22 mouse cellular contexts compared by ENCODE assay signal in the genomic region with DNA sequence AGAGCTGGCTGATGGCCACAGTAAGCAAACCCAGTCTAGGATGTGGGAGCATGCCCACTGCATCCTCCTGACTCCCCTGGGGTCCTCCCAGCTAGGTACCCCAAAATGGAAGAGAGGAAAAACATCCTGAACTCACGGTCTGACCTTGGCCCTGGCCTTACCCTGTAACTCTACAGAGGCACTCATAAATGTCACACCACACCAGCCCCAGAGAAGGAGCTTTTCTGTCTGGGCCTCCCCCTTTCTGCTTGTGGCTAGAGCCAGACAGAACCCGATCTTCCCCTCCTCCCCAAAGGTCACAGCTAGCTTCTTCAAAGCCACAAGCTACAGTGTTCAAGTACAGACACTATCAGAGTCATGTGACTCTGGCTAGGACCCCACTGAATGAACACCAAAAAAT. TPM values are rescaled to one million over a fixed set of nuclear protein-coding genes. Genes with fewer than 3 reads are reported as not detected.
DNase-seq lines count a peak whose midpoint lies in the region; ATAC-seq and TF ChIP-seq lines count a peak whose summit lies in the region.
"Had no signal": no experiment of that assay in that cellular context is flagged by ENCODE, and none has a peak within 500 bp of the region (broad histone marks: within the 10 kb centered on the region; RNA-seq: fewer than 3 reads in every experiment).

No protein-coding gene starts in this region.

- in situ Hi-C loops in CH12.LX (cut with MboI; ENCODE audit: low pct_ligation_motif_present, low pct_unique_long_range_greater_than_20kb, low sequenced_read_pairs) = no loop called here

- intact Hi-C loops in left cerebral cortex, postnatal 36 days (cut with DNase I) = no loop called here

- no peak for TF ChIP-seq CTCF in lung, embryonic 14.5 days (IDR thresholded peaks at IDR 0.05; ENCODE audit: low read depth)
- TF ChIP-seq CTCF in lung, postnatal 0 days (IDR thresholded peaks at IDR 0.05) = no peak
- no peak for TF ChIP-seq CTCF in CH12.LX (conservative IDR thresholded peaks at IDR 0.05 in 1 of 2, IDR thresholded peaks at IDR 0.05 in 1 of 2; ENCODE audit: low read depth in 2 of 2, low read length in 2 of 2)
- TF ChIP-seq CTCF in midbrain, postnatal 0 days (IDR thresholded peaks at IDR 0.05) = no peak

- 0 out of 2 replicates have a peak, but pooled peaks have one; percentile 5 for ATAC-seq in lung, embryonic 14.5 days (ENCODE audit: insufficient read depth)
- ATAC-seq in lung, postnatal 0 days = no peak
- peak; percentile 79 for ATAC-seq in inflammation-experienced regulatory T-cells, adult 6 months
- 0 out of 2 replicates have a peak, but pooled peaks have one; percentile 2 for ATAC-seq in megakaryocyte progenitor cell, adult 5-6 weeks (replicated peaks; ENCODE audit: poor library complexity)
- ATAC-seq in midbrain, postnatal 0 days (ENCODE audit: low FRiP score) = no peak
- ATAC-seq: forebrain, embryonic 16.5 days; intestine, postnatal 0 days; midbrain, embryonic 15.5 days had no signal

- TF ChIP-seq EP300 in lung, postnatal 0 days (IDR thresholded peaks at IDR 0.05) = no peak
- TF ChIP-seq EP300 in CH12.LX (IDR thresholded peaks at IDR 0.05; ENCODE audit: low read length) = no peak

- no peak for DNase-seq in lung, embryonic 14.5 days
- no peak for DNase-seq in lung, postnatal 0 days (ENCODE audit: low spot score)
- DNase-seq in CH12.LX (ENCODE audit: extremely low read depth) = peak; percentile 75
- no peak for DNase-seq in left cerebral cortex, postnatal 36 days (ENCODE audit: low spot score in 2 of 2)
- no peak for DNase-seq in midbrain, postnatal 0 days (ENCODE audit: low spot score)
- DNase-seq in adrenal gland, postnatal 4 days (ENCODE audit: low spot score in 2 of 2) = no peak
- DNase-seq: cerebellum, adult 9-10 months; gastrocnemius, postnatal 25 days; kidney, postnatal 25 days; layer of hippocampus, postnatal 36 days; lung, postnatal 36 days; retina, postnatal 1 day; spleen, adult 18-20 months had no signal

- H3K36me3 ChIP-seq in lung, embryonic 14.5 days (ENCODE audit: insufficient read depth) = no peaks in the 10 kb centered on the region
- no peaks in the 10 kb centered on the region for H3K36me3 ChIP-seq in lung, postnatal 0 days (ENCODE audit: insufficient read depth, low read length)
- peaks cover 48 to 90% of the 10 kb centered on the region in 2 experiments for H3K36me3 ChIP-seq in CH12.LX (replicated peaks in 1 of 2; ENCODE audit: control insufficient read depth in 1 of 2, insufficient read depth in 1 of 2, low read length in 1 of 2)
- H3K36me3 ChIP-seq in midbrain, postnatal 0 days (ENCODE audit: insufficient read depth, low read length) = no peaks in the 10 kb centered on the region; the same call in 1 of the 2 replicates
- H3K36me3 ChIP-seq: hindbrain, embryonic 12.5 days; limb, embryonic 13.5 days; midbrain, embryonic 15.5 days; neural tube, embryonic 15.5 days had no signal

- no peak overlapping the region for H3K27ac ChIP-seq in lung, embryonic 14.5 days (ENCODE audit: low read depth)
- H3K27ac ChIP-seq in lung, postnatal 0 days (ENCODE audit: low read length) = no peak overlapping the region
- 0 out of 2 replicates have a peak overlapping the region, but pooled peaks have one; percentile 3 for H3K27ac ChIP-seq in CH12.LX (ENCODE audit: insufficient read depth, low read depth)
- H3K27ac ChIP-seq in midbrain, postnatal 0 days (ENCODE audit: low read depth, low read length) = no peak overlapping the region
- H3K27ac ChIP-seq: hindbrain, embryonic 12.5 days; limb, embryonic 13.5 days; midbrain, embryonic 15.5 days; neural tube, embryonic 15.5 days had no signal

- no peak overlapping the region for H3K4me2 ChIP-seq in lung, embryonic 14.5 days
- no peak overlapping the region for H3K4me2 ChIP-seq in lung, postnatal 0 days (replicated peaks; ENCODE audit: low read depth, low read length)
- H3K4me2 ChIP-seq in CH12.LX (ENCODE audit: insufficient read depth, low read depth, poor library complexity, severe bottlenecking) = no peak overlapping the region
- no peak overlapping the region for H3K4me2 ChIP-seq in midbrain, postnatal 0 days (ENCODE audit: low read depth, low read length, poor library complexity, severe bottlenecking)
- H3K4me2 ChIP-seq: hindbrain, embryonic 12.5 days; limb, embryonic 13.5 days; midbrain, embryonic 15.5 days; neural tube, embryonic 15.5 days had no signal

- TF ChIP-seq RAD21 in CH12.LX (IDR thresholded peaks at IDR 0.05; ENCODE audit: low read depth, low read length) = no peak

- H3K4me3 ChIP-seq in lung, embryonic 14.5 days (ENCODE audit: low read depth, low read length) = no peak overlapping the region
- H3K4me3 ChIP-seq in lung, postnatal 0 days (ENCODE audit: low read depth, low read length) = no peak overlapping the region
- H3K4me3 ChIP-seq in CH12.LX (replicated peaks in 1 of 3; ENCODE audit: low read depth in 2 of 3, low read length in 2 of 3, poor library complexity in 1 of 3) = no peak overlapping the region
- no peak overlapping the region for H3K4me3 ChIP-seq in midbrain, postnatal 0 days (ENCODE audit: low read depth, low read length)
- H3K4me3 ChIP-seq: erythroblast, embryonic 14.5 days; hindbrain, embryonic 12.5 days; limb, embryonic 13.5 days; midbrain, embryonic 15.5 days; neural tube, embryonic 15.5 days had no signal

- H3K9ac ChIP-seq in lung, embryonic 14.5 days = no peak overlapping the region
- no peak overlapping the region for H3K9ac ChIP-seq in lung, postnatal 0 days (replicated peaks; ENCODE audit: low read depth)
- H3K9ac ChIP-seq in CH12.LX (ENCODE audit: insufficient read depth, low read depth) = no peak overlapping the region
- H3K9ac ChIP-seq in midbrain, postnatal 0 days (replicated peaks; ENCODE audit: low read length, poor library complexity, severe bottlenecking) = no peak overlapping the region
- H3K9ac ChIP-seq: hindbrain, embryonic 12.5 days; limb, embryonic 13.5 days; midbrain, embryonic 15.5 days; neural tube, embryonic 15.5 days had no signal

- dilution Hi-C loops in CH12.LX (cut with MboI; ENCODE audit: extremely low pct_ligation_motif_present, extremely low pct_unique_long_range_greater_than_20kb, low sequenced_read_pairs) = no loop called here

- H3K27me3 ChIP-seq in lung, embryonic 14.5 days (ENCODE audit: insufficient read depth, low read length) = no peaks in the 10 kb centered on the region
- H3K27me3 ChIP-seq in lung, postnatal 0 days (replicated peaks; ENCODE audit: insufficient read depth, low read length) = no peaks in the 10 kb centered on the region
- H3K27me3 ChIP-seq in CH12.LX (replicated peaks) = no peaks in the 10 kb centered on the region
- no peaks in the 10 kb centered on the region for H3K27me3 ChIP-seq in midbrain, postnatal 0 days (ENCODE audit: insufficient read depth, low read length)
- H3K27me3 ChIP-seq: hindbrain, embryonic 12.5 days; limb, embryonic 13.5 days; midbrain, embryonic 15.5 days; neural tube, embryonic 15.5 days had no signal

- no peak for TF ChIP-seq POLR2A in CH12.LX (IDR thresholded peaks at IDR 0.05; ENCODE audit: low read depth, low read length)

- 64% methylated on average over 2 of the region's 2 CpGs for WGBS in lung, embryonic 14.5 days
- WGBS in lung, postnatal 0 days = 66% methylated on average over 2 of the region's 2 CpGs
- WGBS in midbrain, postnatal 0 days = 74% methylated on average over 2 of the region's 2 CpGs

- H3K79me2 ChIP-seq in CH12.LX (replicated peaks; ENCODE audit: control insufficient read depth, extremely low read depth, insufficient read depth, poor library complexity, severe bottlenecking) = no peaks in the 10 kb centered on the region

- H3K4me1 ChIP-seq in lung, embryonic 14.5 days (ENCODE audit: insufficient read depth) = no peaks in the 10 kb centered on the region
- H3K4me1 ChIP-seq in lung, postnatal 0 days (ENCODE audit: insufficient read depth, low read depth, low read length) = no peaks in the 10 kb centered on the region
- H3K4me1 ChIP-seq in CH12.LX (ENCODE audit: control insufficient read depth in 1 of 2, insufficient read depth in 2 of 2) = peaks cover 22 to 44% of the 10 kb centered on the region in 2 experiments
- H3K4me1 ChIP-seq in midbrain, postnatal 0 days (ENCODE audit: insufficient read depth, low read length) = no peaks in the 10 kb centered on the region
- H3K4me1 ChIP-seq: hindbrain, embryonic 12.5 days; midbrain, embryonic 15.5 days; neural tube, embryonic 15.5 days had no signal

- no peaks in the 10 kb centered on the region for H3K9me3 ChIP-seq in lung, embryonic 14.5 days (ENCODE audit: low read depth, low read length)
- H3K9me3 ChIP-seq in lung, postnatal 0 days (ENCODE audit: low read length) = no peaks in the 10 kb centered on the region
- no peaks in the 10 kb centered on the region for H3K9me3 ChIP-seq in CH12.LX (replicated peaks; ENCODE audit: low read length)
- no peaks in the 10 kb centered on the region for H3K9me3 ChIP-seq in midbrain, postnatal 0 days (ENCODE audit: low read length)
- H3K9me3 ChIP-seq: hindbrain, embryonic 12.5 days; limb, embryonic 13.5 days; midbrain, embryonic 15.5 days; neural tube, embryonic 15.5 days had no signal

RNA-seq across cellular contexts. Expression of a gene that starts 25.3 kb away (rescaled TPM):
- polyA plus RNA-seq in lung, embryonic 14.5 days (2014; fragmentation: Nextera tagmentation; extraction: Ambion mirVana) = 3.3 and 3.4 TPM in 2 replicates
- polyA plus RNA-seq in lung, postnatal 0 days (2015; fragmentation: Nextera tagmentation; extraction: Ambion mirVana) = 8.4 and 9.1 TPM in 2 replicates
- total RNA-seq in CH12.LX (2012; rRNA removed) (14.9 and 16.7 TPM in 2 replicates), CH12.LX (2014; rRNA removed) (10.7 and 11.4 TPM in 2 replicates)
- polyA plus RNA-seq in CH12.LX (2012; ENCODE audit: insufficient read length, low read depth) = 18.8 and 21.6 TPM in 2 replicates
- 100 to 1,000 TPM in 1 of 3 experiments, 10 to 100 TPM in 2; 83.9 to 124 (median 98.2) TPM for polyA plus RNA-seq in inflammation-experienced regulatory T-cells, adult 6 months (2017; shearing (Covaris generic))
- 29.7 and 32.8 TPM in 2 replicates for total RNA-seq in megakaryocyte progenitor cell, adult 5-6 weeks (2015)
- 33.0 and 34.2 TPM in 2 replicates for total RNA-seq in megakaryocyte progenitor cell, adult 5-6 weeks (2017)
- total RNA-seq in left cerebral cortex, postnatal 36 days (2021) = 1 to 10 TPM; 2.5 to 2.7 TPM
- total RNA-seq in midbrain, postnatal 0 days (2014; rRNA removed) = 7.1 and 7.5 TPM in 2 replicates
- 2.6 and 2.8 TPM in 2 replicates for polyA plus RNA-seq in midbrain, postnatal 0 days (2015; fragmentation: Nextera tagmentation; extraction: Ambion mirVana)
- 1 to 10 TPM; 7.8 to 9.1 TPM for total RNA-seq in adrenal gland, postnatal 4 days (2021)

RNA-seq across cellular contexts. Expression of a gene that starts 26.6 kb away (rescaled TPM):
- 8.5 and 9.1 TPM in 2 replicates for polyA plus RNA-seq in lung, embryonic 14.5 days (2014; fragmentation: Nextera tagmentation; extraction: Ambion mirVana)
- polyA plus RNA-seq in lung, postnatal 0 days (2015; fragmentation: Nextera tagmentation; extraction: Ambion mirVana) = 10.3 and 12.8 TPM in 2 replicates
- total RNA-seq in CH12.LX (2012; rRNA removed) (9.7 and 10.8 TPM in 2 replicates), CH12.LX (2014; rRNA removed) (8.2 and 9.8 TPM in 2 replicates)
- 9.4 and 9.6 TPM in 2 replicates for polyA plus RNA-seq in CH12.LX (2012; ENCODE audit: insufficient read length, low read depth)
- 10 to 100 TPM; 10.6 to 27.5 (median 19.6) TPM for polyA plus RNA-seq in inflammation-experienced regulatory T-cells, adult 6 months (2017; shearing (Covaris generic))
- total RNA-seq in megakaryocyte progenitor cell, adult 5-6 weeks (2015) = 19.9 and 22.3 TPM in 2 replicates
- 45.6 and 51.2 TPM in 2 replicates for total RNA-seq in megakaryocyte progenitor cell, adult 5-6 weeks (2017)
- 10 to 100 TPM; 59.2 to 70.4 TPM for total RNA-seq in left cerebral cortex, postnatal 36 days (2021)
- total RNA-seq in midbrain, postnatal 0 days (2014; rRNA removed) = 35.6 and 36.5 TPM in 2 replicates
- polyA plus RNA-seq in midbrain, postnatal 0 days (2015; fragmentation: Nextera tagmentation; extraction: Ambion mirVana) = 7.8 and 9.1 TPM in 2 replicates
- total RNA-seq in adrenal gland, postnatal 4 days (2021) = 10 to 100 TPM; 58.4 to 59.0 TPM

Comparison
In these comparisons a context has a peak if more than half of its experiments do, and no peak if none do; other contexts are left out.
1. ATAC-seq: peak in lung, embryonic 14.5 days (single experiment), inflammation-experienced regulatory T-cells, adult 6 months (single experiment) and megakaryocyte progenitor cell, adult 5-6 weeks (single experiment); none in lung, postnatal 0 days (single experiment) and midbrain, postnatal 0 days (single experiment).